Mouse (Mus musculus): ENCODE results near the gene Gm26938.

GRCm38 (mm10) chr5:139793338-139794089 lies 32.7 kb downstream of the Gm26938 start:
- TF ChIP-seq CTCF (IDR thresholded peaks at IDR 0.05; ENCODE audit: low read depth, low read length) (no peak), GATA2 (IDR thresholded peaks at IDR 0.05; ENCODE audit: borderline replicate concordance, low read depth, low read length) (no peak), TAL1 (conservative IDR thresholded peaks at IDR 0.05; ENCODE audit: low read depth, low read length) (no peak)
